Mouse (Mus musculus) limb, embryonic 13.5 days (tissue): ENCODE results near the gene Trove2. TPM values are rescaled to one million over a fixed set of nuclear protein-coding genes. Genes with fewer than 3 reads are reported as not detected.

ENCODE experiments used
- ATAC-seq: fragments of 200-750 bp; cut with Nextera tagmentation; 2 replicates; pipeline ENCODE4 v1.8.0; 2017; ENCODE audit warnings: low read depth, moderate number of reproducible peaks, moderate TSS enrichment; ENCODE audit not compliant: low FRiP score
- H3K27ac ChIP-seq: fragments of 300-500 bp; sonication (generic); 2 replicates; pipeline ENCODE4 v1.5.1; 2015; ENCODE audit warnings: inconsistent platforms, mild to moderate bottlenecking, moderate library complexity
- H3K27me3 ChIP-seq: fragments of 300-500 bp; sonication (generic); 2 replicates; pipeline ENCODE4 v1.6.1; 2015; ENCODE audit warnings: mild to moderate bottlenecking, inconsistent platforms
- H3K36me3 ChIP-seq: fragments of 300-500 bp; sonication (generic); 2 replicates; pipeline ENCODE4 v1.6.1; 2015; ENCODE audit warnings: inconsistent platforms, mild to moderate bottlenecking, moderate library complexity
- H3K4me1 ChIP-seq: fragments of 300-500 bp; sonication (generic); 2 replicates; pipeline ENCODE4 v1.6.1; 2015; ENCODE audit warnings: inconsistent platforms
- H3K4me2 ChIP-seq: fragments of 300-500 bp; sonication (generic); replicated peaks from 2 replicates; pipeline ENCODE4 v1.6.1; 2015; ENCODE audit warnings: inconsistent platforms, mild to moderate bottlenecking, moderate library complexity
- H3K4me3 ChIP-seq: fragments of 300-500 bp; sonication (generic); 2 replicates; pipeline ENCODE4 v1.5.1; 2015; ENCODE audit warnings: moderate library complexity, mild to moderate bottlenecking, inconsistent platforms
- H3K9ac ChIP-seq: fragments of 300-500 bp; sonication (generic); 2 replicates; pipeline ENCODE4 v1.6.1; 2015; ENCODE audit warnings: mild to moderate bottlenecking, inconsistent platforms
- H3K9me3 ChIP-seq: fragments of 300-500 bp; sonication (generic); 2 replicates; pipeline ENCODE4 v1.6.1; 2016; ENCODE audit warnings: inconsistent platforms
- WGBS: fragments of 180-500 bp; shearing (Covaris S2); methylation state at CpG from one replicate; pipeline ENCODE4 v1.1.7; 2015; 5-methylcytosine and 5-hydroxymethylcytosine counted together
- polyA plus RNA-seq: library from polyadenylated mRNA; unstranded; fragments of >200 nt; fragmentation: Nextera tagmentation; extraction: Ambion mirVana; gene quantifications from 2 replicates; pipeline ENCODE4 v1.2.1, GENCODE M21; 2015

Trove2 gene
- polyA plus RNA-seq, 1 experiment from 2014 or later, result 28.6 TPM

DNA sequence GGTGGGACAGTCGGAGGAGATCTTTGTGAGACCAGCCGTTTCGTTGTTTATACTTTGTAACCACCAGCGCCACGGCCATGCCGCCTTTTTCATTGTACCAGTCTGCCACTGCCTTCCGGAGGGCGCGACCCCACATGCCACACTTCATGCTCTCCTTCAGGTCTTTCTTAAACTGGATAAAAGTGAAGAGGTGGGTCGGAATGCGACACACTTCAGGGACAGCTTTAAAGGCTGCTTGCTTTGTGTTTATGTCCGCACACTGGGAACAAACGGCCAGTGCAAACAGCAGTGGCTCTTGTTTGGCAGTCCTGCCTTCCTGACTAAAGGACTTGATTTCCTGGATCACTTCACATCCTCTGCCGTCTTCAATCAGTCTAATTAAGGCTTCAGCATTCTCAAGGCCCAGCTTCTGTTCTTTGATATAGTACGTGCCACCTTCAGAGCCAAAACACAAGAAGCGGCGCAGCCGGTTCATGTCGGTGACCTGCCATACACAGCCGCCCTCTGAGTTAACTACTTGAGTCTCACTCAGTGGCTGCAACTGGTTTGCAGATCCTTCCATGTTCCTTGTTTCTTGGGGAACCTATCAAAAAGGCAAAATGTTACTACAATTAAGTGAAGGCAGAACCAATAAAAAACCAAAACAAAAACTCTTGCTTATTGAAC, 6.3 kb downstream of the Trove2 start:
- Histone ChIP-seq H3K4me3 (no peak overlapping the region), H3K9me3 (no peaks in the 10 kb centered on the region), H3K4me1 (0 out of 2 replicates have a peak, but pooled peaks cover 2% of the 10 kb centered on the region), H3K4me2 (no peak overlapping the region), H3K27me3 (no peaks in the 10 kb centered on the region), H3K27ac (no peak overlapping the region), H3K36me3 (peaks cover 27% of the 10 kb centered on the region), H3K9ac (no peak overlapping the region)
- 65% methylated on average over 20 of the region's 20 CpGs for WGBS
- no peak for ATAC-seq

DNA sequence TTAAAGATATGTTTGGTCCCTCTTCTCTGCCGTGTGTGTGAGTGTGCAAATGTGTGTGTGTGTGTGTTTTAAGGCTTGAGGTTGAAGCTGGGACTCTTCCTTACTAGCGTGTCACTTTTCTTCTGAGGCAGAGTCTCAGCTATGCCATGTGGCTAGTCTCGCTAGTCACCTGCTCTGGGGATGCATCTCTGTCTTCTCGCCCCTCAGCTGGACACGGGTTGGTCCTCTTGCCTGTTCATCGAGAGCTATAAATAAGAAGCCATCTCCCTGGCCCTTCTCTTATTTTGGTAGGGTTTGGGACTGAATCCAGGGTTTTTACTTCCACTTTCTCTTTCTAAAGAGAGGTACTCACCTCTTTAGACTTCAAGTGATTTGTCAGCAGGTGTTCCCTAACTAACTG, 10.6 kb downstream of the Trove2 start:
- no peak overlapping the region for H3K27ac ChIP-seq
- WGBS, result 90% methylated on average over 6 of the region's 6 CpGs
- H3K4me3 ChIP-seq, result no peak overlapping the region
- no peak overlapping the region for H3K4me2 ChIP-seq
- H3K27me3 ChIP-seq, result no peaks in the 10 kb centered on the region
- no peaks in the 10 kb centered on the region for H3K9me3 ChIP-seq
- no peak for ATAC-seq
- H3K9ac ChIP-seq, result no peak overlapping the region
- H3K36me3 ChIP-seq, result peaks cover 51% of the 10 kb centered on the region
- no peaks in the 10 kb centered on the region for H3K4me1 ChIP-seq

DNA sequence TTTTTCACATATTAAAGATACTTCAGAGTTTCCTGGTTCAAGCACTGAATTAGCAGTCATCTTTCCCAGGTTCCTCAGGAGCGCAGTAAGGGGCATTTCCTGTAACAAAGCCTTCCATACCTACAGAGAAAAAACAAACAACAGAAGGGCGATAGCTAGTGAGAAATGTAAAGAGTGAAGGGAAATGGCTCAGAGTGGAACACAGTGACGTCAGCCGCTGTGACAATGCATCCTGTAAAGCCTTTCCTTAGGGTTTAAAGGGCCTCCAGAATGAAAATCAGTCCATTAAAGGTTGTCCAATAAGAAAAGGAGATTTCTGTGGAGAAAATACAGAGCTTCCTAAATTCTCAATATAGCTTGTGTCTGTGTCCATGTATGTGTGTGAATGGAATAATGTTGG, 11.1 kb downstream of the Trove2 start:
- no peaks in the 10 kb centered on the region for H3K27me3 ChIP-seq
- H3K27ac ChIP-seq, result no peak overlapping the region
- no peaks in the 10 kb centered on the region for H3K4me1 ChIP-seq
- H3K9ac ChIP-seq, result no peak overlapping the region
- H3K36me3 ChIP-seq, result peaks cover 55% of the 10 kb centered on the region
- 90% methylated on average over 4 of the region's 4 CpGs for WGBS
- no peak overlapping the region for H3K4me3 ChIP-seq
- ATAC-seq, result no peak
- H3K9me3 ChIP-seq, result no peaks in the 10 kb centered on the region
- H3K4me2 ChIP-seq, result no peak overlapping the region

DNA sequence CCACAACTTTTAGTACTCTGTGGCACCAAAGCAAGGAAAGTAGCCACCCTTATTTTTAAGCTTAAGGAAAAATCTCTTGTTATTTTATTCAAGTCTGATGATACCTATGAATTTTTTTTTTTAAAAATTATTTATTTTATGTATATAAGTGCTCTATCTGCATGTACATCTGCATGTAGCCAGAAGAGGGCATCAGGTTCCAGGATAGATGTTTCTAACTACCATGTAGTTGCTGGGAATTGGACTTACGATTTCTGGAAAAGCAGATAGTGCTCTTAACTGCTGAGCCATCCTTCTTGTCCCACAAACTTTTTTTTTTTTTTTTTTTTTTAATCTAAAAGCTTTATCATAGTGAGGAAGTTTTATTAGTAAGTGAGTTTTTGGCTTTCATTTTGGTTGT, 12.4 kb downstream of the Trove2 start:
- no peak overlapping the region for H3K4me3 ChIP-seq
- peaks cover 54% of the 10 kb centered on the region for H3K36me3 ChIP-seq
- whole genome bisulfite sequencing, result 89% methylated on average over 1 of the region's 1 CpGs
- H3K4me2 ChIP-seq, result no peak overlapping the region
- ATAC-seq, result no peak
- no peaks in the 10 kb centered on the region for H3K27me3 ChIP-seq
- H3K9me3 ChIP-seq, result no peaks in the 10 kb centered on the region
- H3K27ac ChIP-seq, result no peak overlapping the region
- H3K9ac ChIP-seq, result no peak overlapping the region
- H3K4me1 ChIP-seq, result no peaks in the 10 kb centered on the region

DNA sequence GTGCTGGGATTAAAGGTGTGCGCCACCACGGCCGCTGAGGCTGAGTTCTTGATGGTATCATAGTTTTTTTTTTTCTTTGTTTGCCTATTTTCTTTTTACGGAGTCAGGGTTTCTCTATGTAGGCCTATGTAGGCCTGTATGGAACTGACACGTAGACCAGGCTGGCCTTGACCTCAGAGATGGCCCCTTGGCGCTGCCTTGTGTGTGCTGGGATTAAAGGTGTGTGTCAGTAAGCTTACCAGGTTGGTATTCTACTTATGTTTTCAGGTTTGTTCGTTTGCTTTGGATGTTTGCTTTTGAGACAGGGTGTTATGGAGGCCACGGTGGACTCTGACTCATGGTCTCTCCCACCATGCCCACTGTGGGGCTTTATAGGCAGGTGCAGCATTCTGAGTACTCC, 14.7 kb downstream of the Trove2 start:
- Histone ChIP-seq H3K27me3 (no peaks in the 10 kb centered on the region), H3K9me3 (no peaks in the 10 kb centered on the region), H3K4me1 (no peaks in the 10 kb centered on the region), H3K36me3 (peaks cover 74% of the 10 kb centered on the region), H3K4me3 (no peak overlapping the region), H3K27ac (no peak overlapping the region), H3K9ac (no peak overlapping the region), H3K4me2 (no peak overlapping the region)
- 95% methylated on average over 8 of the region's 8 CpGs for WGBS
- ATAC-seq, result no peak

DNA sequence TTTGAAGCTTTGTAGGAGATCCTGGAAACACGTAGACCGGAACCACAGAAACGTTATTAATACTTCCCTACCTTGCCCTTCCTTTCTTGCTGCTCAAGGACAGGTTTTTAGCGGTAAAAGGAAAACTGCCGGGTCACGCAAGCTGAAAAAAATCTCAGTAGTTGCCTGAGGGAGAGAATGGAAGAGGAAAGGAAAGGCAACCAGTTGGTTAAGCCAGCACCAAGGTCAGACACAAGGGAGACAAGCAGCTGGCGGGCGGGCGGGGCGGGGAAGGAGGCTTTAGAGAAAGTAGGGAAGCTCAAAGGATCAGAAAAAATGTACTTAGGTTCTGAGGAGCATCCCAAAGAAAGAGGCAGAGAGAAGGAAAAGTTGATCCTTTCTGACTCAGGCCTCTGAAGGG, 31.0 kb downstream of the Trove2 start:
- H3K36me3 ChIP-seq, result peaks cover 69% of the 10 kb centered on the region
- 86% methylated on average over 10 of the region's 10 CpGs for WGBS
- H3K4me2 ChIP-seq, result no peak overlapping the region
- no peaks in the 10 kb centered on the region for H3K27me3 ChIP-seq
- no peak overlapping the region for H3K27ac ChIP-seq
- no peaks in the 10 kb centered on the region for H3K9me3 ChIP-seq
- no peak overlapping the region for H3K4me3 ChIP-seq
- no peak overlapping the region for H3K9ac ChIP-seq
- ATAC-seq, result no peak
- H3K4me1 ChIP-seq, result no peaks in the 10 kb centered on the region

DNA sequence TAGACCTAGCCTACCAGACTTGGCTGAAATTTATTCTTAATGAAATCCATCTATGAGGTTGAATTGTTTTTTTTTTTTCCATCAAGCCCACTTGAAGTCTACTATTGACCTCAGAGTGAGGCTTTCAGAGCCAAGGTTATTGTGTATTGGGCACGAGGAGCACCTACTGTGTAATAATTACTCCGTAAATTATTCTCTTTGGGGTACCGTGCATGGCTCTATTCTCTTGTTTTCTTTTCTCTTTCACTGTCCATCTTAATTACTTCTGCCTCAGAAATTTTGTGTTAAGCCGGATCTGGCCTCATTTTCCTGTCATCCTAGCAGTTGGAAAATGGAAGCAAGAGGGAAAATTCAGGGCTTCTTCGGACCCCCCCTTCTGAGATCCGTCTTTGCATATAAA, 34.7 kb downstream of the Trove2 start:
- Histone ChIP-seq H3K9me3 (no peaks in the 10 kb centered on the region), H3K4me1 (peaks cover 4% of the 10 kb centered on the region; the same call in 1 of the 2 replicates), H3K4me2 (no peak overlapping the region), H3K27me3 (no peaks in the 10 kb centered on the region), H3K27ac (no peak overlapping the region), H3K36me3 (peaks cover 47% of the 10 kb centered on the region), H3K9ac (no peak overlapping the region), H3K4me3 (no peak overlapping the region)
- no peak for ATAC-seq
- WGBS, result 93% methylated on average over 6 of the region's 6 CpGs

DNA sequence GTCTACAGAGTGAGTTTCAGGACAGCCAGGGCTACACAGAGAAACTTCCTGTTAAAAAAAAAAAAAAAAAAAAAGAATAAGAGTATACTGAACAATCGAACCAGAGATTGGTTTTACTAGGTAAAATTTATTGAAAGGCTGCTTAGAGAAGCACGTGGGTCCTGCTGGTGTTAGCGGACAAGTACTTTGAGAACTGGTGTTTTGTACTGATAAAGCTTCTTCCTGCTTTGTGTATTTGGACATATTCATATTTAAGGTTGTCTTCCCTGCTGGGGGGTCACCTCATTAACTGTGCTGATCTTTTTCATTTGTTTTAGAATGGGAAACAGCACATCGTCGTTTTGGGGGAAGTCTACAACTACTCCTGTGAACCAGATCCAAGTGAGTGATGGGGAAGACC, 35.5 kb downstream of the Trove2 start:
- no peaks in the 10 kb centered on the region for H3K9me3 ChIP-seq
- H3K4me3 ChIP-seq, result no peak overlapping the region
- H3K27me3 ChIP-seq, result no peaks in the 10 kb centered on the region
- no peak overlapping the region for H3K9ac ChIP-seq
- ATAC-seq, result no peak
- H3K27ac ChIP-seq, result no peak overlapping the region
- H3K4me2 ChIP-seq, result no peak overlapping the region
- H3K36me3 ChIP-seq, result peaks cover 39% of the 10 kb centered on the region
- H3K4me1 ChIP-seq, result peaks cover 4% of the 10 kb centered on the region; the same call in 1 of the 2 replicates
- 88% methylated on average over 5 of the region's 5 CpGs for WGBS

DNA sequence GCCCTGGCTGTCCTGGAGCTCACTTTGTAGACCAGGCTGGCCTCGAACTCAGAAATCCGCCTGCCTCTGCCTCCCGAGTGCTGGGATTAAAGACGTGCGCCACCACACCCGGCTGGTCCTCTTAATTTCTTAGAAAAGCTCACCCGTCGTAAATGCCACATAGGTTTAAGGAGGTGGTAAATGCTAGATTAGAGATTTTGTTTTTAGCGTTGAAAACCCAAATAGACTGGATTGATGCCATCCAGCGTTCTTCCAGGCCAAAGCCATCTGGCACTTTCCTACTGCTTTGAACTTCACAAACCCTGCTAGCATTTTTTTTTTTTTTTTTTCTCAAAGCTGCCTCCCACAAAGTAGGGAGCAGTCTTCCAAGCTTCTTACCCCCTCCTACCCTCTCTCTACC, 36.3 kb downstream of the Trove2 start:
- Histone ChIP-seq H3K27me3 (no peaks in the 10 kb centered on the region), H3K36me3 (peaks cover 32% of the 10 kb centered on the region), H3K27ac (no peak overlapping the region), H3K4me3 (no peak overlapping the region), H3K9ac (no peak overlapping the region), H3K9me3 (no peaks in the 10 kb centered on the region), H3K4me1 (peaks cover 4% of the 10 kb centered on the region; the same call in 1 of the 2 replicates), H3K4me2 (peak overlapping the region; percentile 63)
- WGBS, result 85% methylated on average over 10 of the region's 10 CpGs
- ATAC-seq, result no peak

DNA sequence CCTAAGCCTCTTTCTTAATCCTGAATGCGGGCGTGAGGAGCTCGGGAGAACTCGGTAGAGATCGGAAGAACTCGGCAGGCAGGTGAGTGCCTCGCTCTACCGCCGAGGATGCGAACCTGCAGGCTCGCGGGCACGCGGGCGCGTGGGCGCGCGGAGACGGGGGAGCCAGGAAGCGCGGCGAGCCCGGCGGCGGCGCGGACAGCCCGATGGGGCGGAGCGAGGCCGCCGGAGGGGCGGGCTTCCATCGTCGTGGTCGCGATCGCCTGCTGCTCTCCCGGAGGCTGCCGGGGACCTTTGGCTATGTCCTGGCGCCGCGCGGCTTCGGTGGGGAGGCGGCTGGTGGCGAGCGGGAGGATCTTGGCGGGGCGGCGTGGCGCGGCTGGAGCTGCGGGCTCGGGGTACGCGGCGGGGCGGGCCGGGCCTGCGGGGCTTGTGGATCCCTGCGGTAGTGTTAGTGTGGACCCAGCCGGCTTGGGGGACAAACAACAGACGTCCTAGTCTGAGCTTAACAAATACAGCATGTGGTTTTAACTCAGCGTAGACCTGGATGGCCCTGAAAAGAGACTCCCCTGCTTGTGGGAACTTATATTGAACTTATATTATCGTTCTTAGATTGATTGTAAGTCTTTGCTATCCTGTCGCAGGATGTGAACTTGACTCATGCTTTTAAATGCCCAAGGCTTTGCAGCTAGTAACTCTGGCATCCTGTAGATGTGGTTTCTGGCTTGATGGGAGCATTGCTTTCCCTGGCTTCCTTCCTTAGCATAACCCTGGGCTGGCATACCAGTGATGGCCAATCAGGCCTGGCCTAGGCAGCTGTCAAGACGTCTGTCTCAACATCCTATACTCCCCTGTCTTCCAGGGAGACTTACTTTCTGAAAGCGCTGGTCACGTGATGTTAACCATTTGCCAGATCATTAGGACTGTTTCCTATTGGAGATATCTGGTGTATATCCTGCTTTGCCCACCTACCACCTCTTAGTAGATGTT, 37.2 kb downstream of the Trove2 start:
- H3K4me2 ChIP-seq, result peak overlapping the region; percentile 63
- H3K9me3 ChIP-seq, result no peaks in the 10 kb centered on the region
- H3K27me3 ChIP-seq, result no peaks in the 10 kb centered on the region
- H3K4me3 ChIP-seq, result peak overlapping the region; percentile 75
- WGBS, result under 1% methylated on average over 58 of the region's 71 CpGs
- peak overlapping the region; percentile 73 for H3K27ac ChIP-seq
- H3K9ac ChIP-seq, result peak overlapping the region; percentile 82
- H3K4me1 ChIP-seq, result peaks cover 4% of the 10 kb centered on the region; the same call in 1 of the 2 replicates
- ATAC-seq, result peak; percentile 91
- peaks cover 23% of the 10 kb centered on the region for H3K36me3 ChIP-seq

DNA sequence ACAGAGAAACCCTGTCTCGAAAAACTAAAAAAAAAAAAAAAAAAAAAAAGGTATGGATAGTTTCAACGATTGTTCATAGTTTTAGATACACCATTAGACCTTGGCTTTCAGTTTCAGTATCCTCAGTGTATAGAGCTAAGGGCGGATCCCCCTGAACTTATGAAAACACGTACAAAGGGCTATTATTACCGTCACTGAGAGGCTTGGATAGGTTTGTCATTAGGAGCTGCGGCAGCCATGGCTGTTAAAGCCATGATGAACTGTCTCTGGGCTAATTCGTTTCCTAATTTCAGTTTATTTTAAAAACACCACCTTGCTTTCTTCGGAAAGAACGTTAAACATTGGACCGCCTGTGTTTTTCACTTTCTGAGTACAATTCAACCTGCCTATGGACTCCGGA, 38.1 kb downstream of the Trove2 start:
- no peak for ATAC-seq

DNA sequence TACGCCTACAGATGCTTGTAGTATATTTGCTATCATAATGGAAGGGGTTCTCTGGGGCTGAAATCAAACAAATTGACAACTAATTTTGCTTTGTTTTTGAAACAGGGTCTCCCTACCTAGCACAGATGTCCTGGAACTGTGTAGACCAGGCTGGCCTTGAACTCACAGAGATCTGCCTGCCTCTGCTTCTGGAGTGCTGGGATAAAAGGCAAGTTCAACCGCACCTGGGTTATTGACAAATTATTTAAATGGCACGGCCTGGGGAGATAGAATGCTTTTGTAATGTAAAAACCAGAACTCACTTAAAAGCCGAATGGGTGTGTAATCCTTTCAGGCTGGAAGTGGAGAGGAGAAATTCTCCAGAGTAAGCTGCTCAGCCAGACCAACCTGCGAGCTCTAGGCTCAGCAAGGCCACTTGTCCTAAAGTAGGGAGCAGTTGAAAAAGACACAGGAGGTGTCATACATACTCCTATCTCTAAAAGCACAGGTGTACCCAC, 42.9 kb downstream of the Trove2 start:
- no peak for ATAC-seq
- H3K9ac ChIP-seq, result no peak overlapping the region
- WGBS, result 75% methylated on average over 5 of the region's 5 CpGs
- H3K36me3 ChIP-seq, result no peaks in the 10 kb centered on the region
- H3K9me3 ChIP-seq, result no peaks in the 10 kb centered on the region
- no peaks in the 10 kb centered on the region for H3K4me1 ChIP-seq
- no peaks in the 10 kb centered on the region for H3K27me3 ChIP-seq
- H3K4me2 ChIP-seq, result no peak overlapping the region
- H3K27ac ChIP-seq, result no peak overlapping the region
- no peak overlapping the region for H3K4me3 ChIP-seq

More for the DNA sequence above, 38.1 kb downstream of the Trove2 start:
- H3K27ac ChIP-seq, result no peak overlapping the region
- H3K9ac ChIP-seq, result peak overlapping the region; percentile 82
- peaks cover 4% of the 10 kb centered on the region; the same call in 1 of the 2 replicates for H3K4me1 ChIP-seq
- no peaks in the 10 kb centered on the region for H3K9me3 ChIP-seq
- WGBS, result 27% methylated on average over 11 of the region's 11 CpGs
- H3K36me3 ChIP-seq, result peaks cover 15% of the 10 kb centered on the region
- H3K27me3 ChIP-seq, result no peaks in the 10 kb centered on the region
- peak overlapping the region; percentile 63 for H3K4me2 ChIP-seq
- peak overlapping the region; percentile 75 for H3K4me3 ChIP-seq
